Mouse (Mus musculus) heart, adult 2 months (tissue): ENCODE data around the gene Dsp.

ENCODE experiments used
- CTCF ChIP-seq: fragments of 200-600 bp; IDR thresholded peaks from 2 replicates; pipeline ENCODE4 v1.8.1; 2022; ENCODE audit warnings: antibody characterized with exemption, mild to moderate bottlenecking, moderate library complexity
- EP300 ChIP-seq: fragments of 200-500 bp; IDR thresholded peaks from 2 replicates; pipeline ENCODE4 v1.6.1; 2011; ENCODE audit warnings: low read depth, low read length, control low read depth; ENCODE audit not compliant: insufficient read depth
- POLR2A ChIP-seq: fragments of 200-500 bp; IDR thresholded peaks from 2 replicates; pipeline ENCODE4 v1.6.1; 2011; ENCODE audit warnings: mild to moderate bottlenecking, low read depth, low read length, control low read depth; ENCODE audit not compliant: insufficient read depth

DNA sequence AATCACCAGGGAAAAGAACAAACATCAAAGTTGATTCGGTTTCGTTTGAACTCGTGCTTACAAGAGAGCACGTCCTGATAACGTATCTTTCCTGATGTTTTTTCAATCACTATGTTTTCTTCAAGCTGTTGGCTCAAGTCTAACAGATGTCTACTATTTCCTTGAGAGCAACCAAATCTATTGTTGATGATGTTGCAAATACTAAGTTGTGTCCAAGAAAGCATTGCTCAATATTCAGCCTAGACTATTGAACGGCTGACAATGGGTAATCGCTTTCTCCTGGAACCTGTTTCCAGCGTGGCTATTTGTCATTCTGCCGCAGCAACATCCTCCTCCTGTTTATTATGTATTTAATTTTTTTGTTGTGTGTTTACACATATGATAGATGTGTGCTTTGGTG is 28.8 kb upstream of the Dsp start:
- TF ChIP-seq CTCF = no peak
- TF ChIP-seq EP300 = no peak
- TF ChIP-seq POLR2A = no peak
